Mouse (Mus musculus) stomach, postnatal 0 days (tissue): ENCODE measurements around the gene Cnksr3.

Experiments used
- CTCF ChIP-seq: IDR thresholded peaks from 2 replicates; pipeline ENCODE4 v1.5.1; 2016; ENCODE audit warnings: antibody characterized with exemption, low read depth, mild to moderate bottlenecking, moderate library complexity
- EP300 ChIP-seq: optimal IDR thresholded peaks from 2 replicates; pipeline ENCODE3; 2016; ENCODE audit warnings: antibody characterized with exemption

- no peak for TF ChIP-seq CTCF
- no peak for TF ChIP-seq EP300
Observed at GRCm38 (mm10) chr10:7069090-7069489, 142.9 kb downstream of the Cnksr3 start.
